Mouse (Mus musculus) common myeloid progenitor, adult 5-6 weeks (primary cell): Measurements from ENCODE around the gene Txndc12. TPM values are rescaled to one million over a fixed set of nuclear protein-coding genes. Genes with fewer than 3 reads are reported as not detected.

ENCODE experiments used
- ATAC-seq: replicated peaks from 2 replicates; pipeline ENCODE4 v1.8.0; 2016; ENCODE audit warnings: low read depth, mild to moderate bottlenecking, moderate TSS enrichment, inconsistent platforms; ENCODE audit not compliant: poor library complexity, severe bottlenecking
- total RNA-seq: library from RNA; stranded (forward); fragments of 200-1000, 187-1606 nt; gene quantifications from 2 replicates; pipeline ENCODE4 v1.2.3, GENCODE M21; 2017

Gene Txndc12
- total RNA-seq, 1 experiment from 2014 or later = 55.2 TPM

DNA sequence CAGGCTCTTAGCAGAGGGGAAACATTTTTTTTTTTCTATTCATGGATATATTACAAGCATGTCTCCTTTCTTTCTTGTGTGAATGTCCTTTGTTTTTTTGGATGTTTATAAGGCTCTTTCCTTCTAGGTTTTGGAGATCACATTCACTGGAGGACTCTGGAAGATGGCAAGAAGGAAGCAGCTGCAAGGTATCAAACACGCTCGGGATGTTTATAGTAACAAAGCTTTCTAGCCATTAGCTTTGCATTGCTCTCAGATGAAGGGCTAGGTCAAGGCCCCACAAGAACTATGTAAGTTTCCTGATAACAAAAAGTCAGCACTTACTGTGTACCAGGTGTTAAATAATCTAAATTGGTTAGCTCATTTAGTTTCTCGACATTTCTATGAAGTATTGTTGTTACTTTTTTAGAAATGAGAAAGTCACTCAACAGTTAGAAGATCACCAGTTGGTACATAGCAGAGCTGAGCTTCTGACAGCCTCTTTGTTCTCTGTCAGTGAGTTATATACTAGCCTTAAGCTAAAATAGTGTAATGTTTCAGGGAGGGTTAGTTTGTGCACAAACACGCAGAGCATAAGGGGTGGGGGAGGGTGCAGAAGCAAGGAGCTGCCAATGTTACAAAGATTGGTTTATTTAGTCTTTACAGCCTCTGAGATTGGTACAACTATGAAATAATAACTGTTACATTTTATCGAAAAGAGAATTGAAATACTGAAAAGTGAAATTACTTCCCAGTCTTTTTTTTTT is 11.6 kb downstream of the Txndc12 start:
- no peak for ATAC-seq

DNA sequence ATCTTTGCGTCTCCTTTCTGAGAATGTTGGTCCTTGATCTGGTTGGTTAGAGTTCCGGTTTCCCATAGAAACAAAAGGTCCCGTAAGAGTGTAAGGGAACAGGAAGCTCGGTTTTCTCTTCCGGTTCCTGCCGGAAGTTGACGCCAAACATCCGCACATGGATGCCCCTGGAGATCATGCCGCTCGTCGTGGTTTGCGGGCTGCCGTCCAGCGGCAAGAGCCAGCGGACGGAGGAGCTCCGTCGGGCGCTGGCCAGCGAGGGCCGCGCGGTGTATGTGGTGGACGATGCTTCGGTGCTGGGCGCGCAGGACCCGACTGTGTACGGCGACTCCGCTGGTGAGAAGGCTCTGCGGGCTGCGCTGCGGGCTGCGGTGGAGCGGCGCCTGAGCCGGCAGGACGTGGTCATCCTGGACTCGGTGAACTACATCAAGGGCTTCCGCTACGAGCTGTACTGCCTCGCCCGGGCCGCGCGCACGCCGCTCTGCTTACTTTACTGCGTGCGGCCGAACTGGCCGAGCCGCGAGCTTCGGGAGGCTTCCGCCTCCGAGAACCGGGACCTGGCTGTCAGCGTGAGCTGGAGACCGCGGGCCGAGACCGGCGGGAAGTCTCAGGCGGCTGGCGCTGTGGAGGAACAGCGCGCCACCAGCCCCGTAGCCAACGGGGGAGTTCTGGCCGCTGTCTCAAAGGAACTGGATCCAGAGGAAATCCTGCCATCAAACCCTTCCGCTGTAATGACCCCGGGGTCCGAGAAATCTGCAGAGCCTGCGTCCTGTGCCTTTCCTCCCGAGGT is 13.5 kb downstream of the Txndc12 start, which contains the start of gene Kti12:
TSS of gene Kti12 (plus strand) at position 71 of the 790 bp plus-strand sequence.
- ATAC-seq = peak; percentile 89

DNA sequence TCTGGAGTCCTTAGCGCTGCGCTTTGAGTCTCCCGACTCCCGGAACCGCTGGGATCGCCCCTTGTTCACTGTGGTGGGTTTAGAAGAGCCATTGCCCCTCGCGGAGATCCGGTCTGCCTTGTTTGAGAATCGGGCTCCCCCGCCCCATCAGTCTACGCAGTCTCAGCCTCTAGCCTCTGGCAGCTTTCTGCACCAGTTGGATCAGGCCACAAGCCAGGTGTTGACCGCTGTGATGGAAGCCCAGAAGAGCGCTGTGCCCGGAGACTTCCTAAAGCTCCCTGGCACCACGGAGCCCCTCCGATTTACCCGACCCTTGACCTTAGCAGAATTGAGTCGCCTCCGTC is 14.1 kb downstream of the Txndc12 start, which contains the start of gene A730015C16Rik:
TSS of gene A730015C16Rik (minus strand) at position 115 of the 344 bp plus-strand sequence.
- peak; percentile 30 for ATAC-seq

DNA sequence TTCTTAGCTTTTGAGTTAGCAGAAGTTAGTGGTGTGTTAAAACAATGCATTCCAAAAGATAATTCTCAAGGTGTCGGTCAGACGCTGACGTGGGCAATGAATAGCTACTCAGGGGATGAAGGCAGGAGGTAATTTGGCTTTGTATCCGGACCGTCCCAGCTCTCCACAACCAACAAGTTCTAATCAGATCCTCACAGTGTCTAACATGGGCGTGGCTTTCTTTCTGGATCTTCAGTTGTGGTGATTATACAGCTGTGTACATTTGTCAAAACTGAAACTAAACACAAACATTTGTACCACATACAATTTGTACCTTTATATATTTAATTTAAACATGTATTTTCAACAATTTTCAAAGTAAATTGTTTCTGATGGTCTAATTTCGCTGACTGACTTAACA is 32.4 kb downstream of the Txndc12 start:
- ATAC-seq = 0 out of 2 replicates have a peak, but pooled peaks have one; percentile 36

DNA sequence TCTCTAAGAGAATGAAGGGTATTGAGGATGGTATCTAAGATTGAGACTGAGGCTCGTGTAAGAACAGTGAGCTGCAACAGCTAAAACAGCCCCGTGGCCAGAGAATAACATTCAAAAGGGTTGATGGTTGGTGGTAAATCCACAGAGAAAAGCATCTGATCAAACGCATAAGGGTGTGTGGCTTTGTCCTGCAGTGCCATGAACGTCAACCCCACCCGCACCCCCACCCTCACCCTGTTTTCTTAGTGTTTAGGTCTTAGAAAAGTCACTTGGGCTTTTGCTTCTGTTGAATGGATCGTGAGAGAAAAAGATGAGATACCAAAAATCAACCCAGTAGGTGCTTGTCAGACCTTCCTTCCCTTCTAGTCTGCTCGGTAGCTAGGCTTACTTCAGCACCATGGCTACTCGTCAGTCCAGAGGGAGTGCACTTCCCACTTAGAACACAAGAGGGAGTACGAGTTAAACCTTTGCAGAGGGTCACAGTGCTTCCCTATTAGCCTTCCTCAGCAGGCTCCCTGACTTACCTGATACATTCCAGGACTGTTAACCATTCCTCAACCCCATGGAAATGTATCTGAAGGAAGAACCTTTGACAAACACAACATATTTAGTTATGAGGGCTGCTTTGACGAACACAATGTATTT is 35.5 kb downstream of the Txndc12 start:
- ATAC-seq = peak; percentile 98

DNA sequence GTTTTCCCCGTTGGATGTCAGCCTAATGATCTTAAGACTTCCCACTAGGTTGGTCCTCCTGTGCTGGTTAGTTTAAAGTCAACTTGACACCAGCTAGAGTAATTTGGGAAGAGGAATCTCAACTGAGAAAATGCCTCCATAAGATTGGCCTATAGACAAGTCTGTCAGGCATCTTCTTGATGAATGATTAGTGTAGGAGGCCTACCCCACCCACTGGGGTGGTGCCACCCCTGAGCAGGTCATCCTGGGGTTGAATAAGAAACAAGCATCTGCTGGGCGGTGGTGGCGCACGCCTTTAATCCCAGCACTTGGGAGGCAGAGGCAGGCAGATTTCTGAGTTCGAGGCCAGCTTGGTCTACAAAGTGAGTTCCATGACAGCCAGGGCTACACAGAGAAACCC is 39.3 kb downstream of the Txndc12 start:
- no peak for ATAC-seq

DNA sequence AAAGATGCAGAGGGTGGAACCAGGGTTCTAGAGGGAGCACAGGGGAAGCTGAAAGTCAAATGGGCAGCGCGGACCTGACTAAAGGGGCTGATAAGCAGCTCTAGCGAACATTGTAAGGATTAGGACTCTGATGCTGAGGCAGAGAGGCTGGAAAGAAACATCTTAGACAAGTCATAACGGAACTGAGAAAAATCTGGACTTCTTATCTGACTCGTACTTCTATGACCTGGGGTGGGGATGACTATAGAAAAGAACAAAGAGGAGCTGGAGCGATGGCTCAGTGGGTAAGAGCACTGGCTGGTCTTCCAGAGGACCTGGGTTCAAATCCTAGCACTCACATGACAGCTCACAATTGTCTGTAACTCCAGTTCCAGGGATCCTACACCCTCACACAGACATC is 43.5 kb downstream of the Txndc12 start:
- no peak for ATAC-seq

DNA sequence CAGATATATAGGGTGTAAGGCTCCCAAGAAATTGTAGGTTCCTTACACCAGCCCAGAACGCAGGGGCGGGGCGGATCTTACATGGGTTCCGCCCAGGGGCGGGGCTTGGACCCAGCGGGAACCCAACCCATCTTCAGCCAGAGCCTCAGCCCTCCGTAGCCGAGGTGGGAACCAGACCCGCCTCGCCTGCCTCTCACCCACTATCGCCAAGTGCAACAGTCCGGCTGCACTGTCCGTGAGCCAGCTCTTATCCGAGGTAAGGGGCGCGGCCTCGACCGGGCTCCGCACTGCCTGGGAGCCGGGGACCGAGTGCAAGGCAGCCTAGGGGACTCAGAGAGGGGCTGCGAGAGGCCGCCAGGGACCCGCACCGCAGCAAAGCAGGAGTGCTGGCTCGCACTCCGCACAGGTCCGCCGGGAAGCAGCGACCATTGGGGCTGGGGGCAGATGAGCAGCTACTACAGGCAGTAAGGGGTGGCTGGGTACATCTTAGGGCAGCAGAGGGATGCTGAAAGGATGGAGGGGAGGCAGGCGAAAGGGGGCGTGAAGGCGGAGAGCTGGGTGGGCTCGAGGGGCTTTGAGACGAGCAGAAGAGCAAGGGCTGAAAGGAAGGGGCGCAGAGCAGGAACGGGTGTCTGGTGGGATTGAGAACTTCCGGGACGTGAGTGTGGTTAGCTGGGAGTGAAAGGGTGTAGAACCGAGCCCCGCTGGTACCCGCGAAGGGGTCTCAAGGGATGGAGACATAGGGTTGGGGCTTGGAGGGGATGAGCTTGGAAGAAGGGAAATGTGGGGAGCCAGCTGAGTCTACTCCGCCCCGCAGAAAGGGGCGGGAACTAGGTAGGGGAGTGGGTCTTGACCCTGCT is 44.8 kb downstream of the Txndc12 start, which contains the start of gene Rab3b:
TSS of gene Rab3b (plus strand) at position 101 of the 860 bp plus-strand sequence.
- ATAC-seq = peak; percentile 96

DNA sequence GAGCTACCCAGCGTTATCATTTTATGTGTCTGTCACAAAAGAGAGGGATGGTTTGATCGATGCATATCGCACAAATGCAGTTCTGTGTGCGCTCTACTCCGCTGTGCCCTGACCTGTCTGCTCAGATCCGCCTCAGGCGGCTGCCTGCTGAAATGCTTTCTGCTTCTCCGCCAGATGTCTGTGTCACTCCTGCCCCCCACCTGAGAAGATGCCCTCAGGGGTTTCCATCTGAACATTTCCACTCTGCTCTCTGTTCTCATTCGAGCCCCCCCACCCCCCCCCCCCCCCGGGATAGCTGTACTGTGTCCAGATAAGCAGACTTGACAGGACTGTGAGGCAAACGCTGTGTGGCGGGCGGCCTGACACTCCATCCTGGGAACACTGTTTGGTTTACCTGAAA is 49.4 kb downstream of the Txndc12 start:
- no peak for ATAC-seq

DNA sequence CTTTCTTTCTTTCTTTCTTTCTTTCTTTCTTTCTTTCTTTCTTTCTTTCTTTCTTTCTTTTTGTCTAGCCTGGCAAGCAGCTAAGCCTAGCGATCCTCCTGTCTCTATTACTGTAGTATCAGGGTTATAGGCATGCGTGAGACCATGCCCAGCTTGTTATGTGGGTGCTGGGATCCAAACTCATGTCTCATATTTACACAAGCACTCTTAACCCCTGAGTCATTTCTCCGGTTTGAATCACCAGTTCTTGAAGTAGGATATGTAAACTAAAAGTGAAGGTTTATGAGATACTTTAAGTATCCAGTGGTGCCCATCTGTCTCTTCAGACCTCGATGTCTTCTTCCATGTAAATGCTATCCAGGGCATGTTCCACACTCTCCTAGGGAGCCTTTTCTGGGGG is 53.1 kb downstream of the Txndc12 start:
- ATAC-seq = no peak

DNA sequence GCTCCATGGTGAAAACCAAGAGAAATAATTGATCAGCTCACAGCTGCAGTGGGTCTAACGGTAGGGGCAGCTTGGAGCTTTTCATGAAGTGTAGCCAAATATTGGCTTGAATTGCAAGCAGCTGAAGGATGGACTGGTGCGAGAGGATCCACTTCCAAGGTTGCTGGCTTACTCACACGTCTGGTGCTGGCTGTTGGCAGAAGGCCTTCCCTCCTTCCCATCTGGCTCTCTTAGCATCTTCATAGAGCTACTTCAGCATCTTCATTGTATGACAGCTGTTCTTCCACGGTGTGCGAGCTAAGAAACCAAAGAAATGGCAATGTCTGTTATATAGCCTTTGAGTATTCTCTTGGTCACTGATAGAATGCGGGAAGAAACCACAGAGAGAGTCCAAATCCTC is 56.5 kb downstream of the Txndc12 start:
- no peak for ATAC-seq

DNA sequence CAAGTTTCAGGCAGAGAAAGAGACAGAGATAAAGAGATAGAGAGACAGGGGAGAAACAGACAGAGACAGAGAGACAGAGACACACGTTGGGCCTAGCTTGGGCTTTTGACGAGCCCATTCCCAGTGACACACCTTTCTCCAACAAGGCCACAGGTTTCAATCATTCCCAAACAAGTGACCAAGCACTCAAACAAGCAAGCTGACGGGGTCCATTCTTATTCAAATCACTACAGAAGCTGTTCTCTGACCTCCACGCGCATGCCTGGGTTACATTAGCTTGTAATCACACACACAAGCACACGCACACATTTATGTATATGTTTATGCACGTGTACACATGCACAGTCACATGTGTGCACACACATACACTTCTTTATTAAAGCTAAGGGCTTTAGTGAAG is 66.0 kb downstream of the Txndc12 start:
- no peak for ATAC-seq

DNA sequence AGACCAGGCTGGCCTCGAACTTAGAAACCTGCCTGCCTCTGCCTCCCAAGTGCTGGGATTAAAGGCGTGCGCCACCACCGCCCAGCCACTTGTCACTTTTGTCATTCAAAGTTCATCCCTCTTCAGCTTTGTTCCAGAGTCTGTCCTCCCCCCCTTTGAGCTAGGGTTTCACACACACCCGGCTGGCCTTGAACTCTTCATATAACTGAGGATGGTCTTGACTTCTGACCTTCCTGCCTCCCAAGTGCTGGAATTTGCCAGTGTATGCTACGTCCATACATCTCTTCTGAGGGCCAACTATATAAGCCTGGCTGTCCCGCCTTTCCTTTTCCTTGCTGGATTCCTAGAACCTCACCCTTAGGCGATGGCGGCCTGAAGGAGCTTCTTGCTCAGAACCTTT is 68.5 kb downstream of the Txndc12 start:
- no peak for ATAC-seq

DNA sequence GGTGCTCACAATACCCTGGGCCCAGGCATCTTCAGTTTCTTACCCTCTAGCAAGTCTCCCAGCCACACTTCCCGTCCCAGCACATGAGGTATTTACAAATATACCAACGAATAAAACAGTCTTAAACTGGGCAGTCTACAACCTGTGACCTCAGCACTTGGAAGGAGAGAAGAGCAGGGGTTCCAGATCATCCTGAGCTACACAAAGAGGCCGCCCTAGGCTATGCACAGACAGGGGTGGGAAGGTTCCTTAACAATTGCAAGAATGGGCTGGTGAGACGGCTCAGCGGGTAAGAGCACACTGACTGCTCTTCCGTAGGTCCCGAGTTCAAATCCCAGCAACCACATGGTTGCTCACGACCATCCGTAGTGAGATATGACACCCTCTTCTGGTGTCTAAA is 68.9 kb downstream of the Txndc12 start:
- no peak for ATAC-seq

DNA sequence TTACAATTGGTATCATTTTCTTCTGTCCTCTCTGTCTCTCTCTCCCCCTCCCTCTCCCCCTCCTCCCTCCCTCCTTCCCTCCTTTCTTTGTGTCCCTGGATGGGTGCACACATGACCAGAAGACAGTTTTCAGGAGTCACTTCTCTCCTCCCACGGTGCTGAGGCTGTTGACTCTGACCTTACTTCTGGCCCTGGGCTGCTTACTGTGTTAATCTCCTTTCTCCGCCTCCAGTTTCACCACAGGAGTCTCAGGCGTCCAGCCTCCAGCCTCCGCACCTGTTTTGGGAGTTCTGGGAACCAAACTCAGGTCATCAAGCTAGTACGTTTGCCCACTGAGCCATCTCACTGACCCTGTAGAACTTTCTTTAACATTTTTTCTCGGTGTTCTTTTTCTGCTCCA is 69.7 kb downstream of the Txndc12 start:
- no peak for ATAC-seq

DNA sequence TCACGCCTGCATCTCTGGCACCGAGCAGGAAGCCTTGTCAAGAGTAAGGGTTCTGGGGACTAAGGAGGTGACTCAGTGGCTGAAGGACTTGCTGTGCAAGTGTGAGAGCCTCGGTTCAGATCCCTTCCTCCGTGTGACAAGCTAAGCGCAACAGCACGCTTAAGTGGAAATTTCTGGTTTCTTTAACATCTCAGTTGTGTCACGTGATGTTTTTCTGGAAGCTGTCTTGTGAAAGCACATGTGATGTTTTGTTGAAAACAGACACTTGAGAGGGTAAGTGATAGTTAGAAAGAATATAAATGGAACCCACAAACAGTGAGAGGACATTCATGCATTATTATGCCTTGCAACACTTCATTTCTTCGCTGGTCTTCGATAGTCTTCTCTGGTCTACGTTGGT is 70.4 kb downstream of the Txndc12 start:
- no peak for ATAC-seq

DNA sequence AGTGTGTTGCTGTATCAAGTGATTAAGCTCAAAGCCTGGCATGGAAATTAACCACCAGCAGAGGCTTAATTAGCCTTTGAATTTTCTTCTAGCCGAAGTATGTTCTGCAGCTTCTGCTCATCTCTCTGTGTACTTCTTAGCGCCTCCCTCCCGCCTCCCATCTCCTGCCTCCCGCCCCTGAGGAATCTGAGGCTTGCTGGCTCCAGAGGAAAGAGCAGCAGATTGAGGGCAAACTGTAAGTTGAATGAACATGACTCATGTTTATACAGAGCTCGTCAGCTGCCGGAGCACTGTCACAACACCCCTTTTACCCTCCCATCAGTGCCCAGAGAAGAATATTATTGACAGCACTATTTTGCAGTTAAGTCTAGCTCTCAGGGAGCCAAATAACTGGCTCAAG is 71.5 kb downstream of the Txndc12 start:
- ATAC-seq = no peak

DNA sequence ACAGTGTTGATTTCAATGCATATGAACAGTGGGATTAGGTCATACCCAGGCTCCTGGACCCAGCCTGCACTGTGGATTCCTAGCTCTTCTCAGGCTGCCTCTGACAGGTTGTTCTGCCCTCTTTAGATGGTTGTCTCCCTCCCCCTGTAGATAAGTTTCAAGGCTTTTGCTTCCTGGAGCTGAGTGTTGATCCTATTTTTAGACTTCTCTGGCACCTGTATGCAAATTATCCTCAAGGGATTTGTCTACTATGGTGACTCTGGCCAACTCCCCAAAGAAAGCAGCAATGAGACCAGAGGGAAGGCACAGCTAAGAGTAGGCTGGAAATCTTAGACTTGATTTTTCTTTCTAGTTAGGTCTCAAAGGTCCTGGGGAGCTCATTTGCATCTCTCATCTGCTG is 73.1 kb downstream of the Txndc12 start:
- no peak for ATAC-seq

DNA sequence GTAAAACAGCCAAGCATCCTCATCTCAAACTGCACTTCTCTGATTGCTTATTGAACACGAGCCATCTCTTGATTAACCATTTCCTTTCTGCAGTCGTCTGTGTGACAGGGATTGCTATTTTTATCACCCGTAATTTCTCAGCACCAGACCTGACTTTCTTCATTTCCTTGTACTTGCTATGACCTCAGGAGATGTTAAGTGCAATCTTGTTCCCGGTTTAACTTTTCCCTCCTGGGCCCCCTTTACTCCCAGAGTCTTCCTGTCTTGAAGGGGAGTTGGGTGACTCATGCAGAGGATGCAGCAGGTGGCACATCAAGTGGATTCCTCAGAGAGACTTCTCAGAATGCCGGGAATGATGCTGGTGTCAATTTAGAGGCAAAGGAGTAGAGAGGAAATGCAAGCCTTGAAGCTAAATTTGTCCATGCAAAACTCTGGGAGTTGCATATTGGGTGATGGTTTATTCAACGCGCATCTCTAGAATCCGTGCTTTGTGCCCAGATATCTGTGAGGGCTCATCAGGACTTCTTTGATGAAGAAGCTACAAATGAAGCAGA is 75.5 kb downstream of the Txndc12 start:
- ATAC-seq = no peak
